Mouse (Mus musculus): ENCODE measurements at regions not wholly inside any gene's neighbourhood (a gene's known extent, or its start where the extent isn't known, plus 50 kb on each side); places are given as distances from the start of the nearest gene placed in this dataset.

GRCm38 (mm10) chr2:92784916-92785315 is 130.0 kb upstream of the Syt13 start:
- no peak for TF ChIP-seq POLR2A (IDR thresholded peaks at IDR 0.05; ENCODE audit: control insufficient read depth, extremely low read depth, insufficient read depth, low read length, poor library complexity)
- TF ChIP-seq CTCF (IDR thresholded peaks at IDR 0.05; ENCODE audit: borderline replicate concordance, control insufficient read depth, extremely low read depth, insufficient read depth, low read length, poor library complexity) = no peak

Measured in thymus, adult 2 months (tissue).